Mouse (Mus musculus): ENCODE results near the gene Acsf2. TPM values are rescaled to one million over a fixed set of nuclear protein-coding genes. Genes with fewer than 3 reads are reported as not detected.

Acsf2 gene
- polyA plus RNA-seq, 1 experiment from 2014 or later: 1.6 TPM

- no peak for ATAC-seq (replicated peaks)
- WGBS: 65% methylated on average over 6 of the region's 6 CpGs
These were observed 14.2 kb downstream of the Acsf2 start for GRCm38 (mm10) chr11:94587511-94587910.

GRCm38 (mm10) chr11:94585091-94585490 lies 16.6 kb downstream of the Acsf2 start:
- WGBS: 96% methylated on average over 9 of the region's 9 CpGs
- no peaks in the 10 kb centered on the region for H3K4me1 ChIP-seq
- H3K9ac ChIP-seq: no peak overlapping the region
- no peak for ATAC-seq (replicated peaks)
- H3K4me3 ChIP-seq: no peak overlapping the region
- no peak overlapping the region for H3K4me2 ChIP-seq
- H3K27ac ChIP-seq: no peak overlapping the region
- no peaks in the 10 kb centered on the region for H3K27me3 ChIP-seq (replicated peaks)
- no peaks in the 10 kb centered on the region for H3K36me3 ChIP-seq (replicated peaks)
- H3K9me3 ChIP-seq: no peaks in the 10 kb centered on the region

More at GRCm38 (mm10) chr11:94587511-94587910, 14.2 kb downstream of the Acsf2 start:
- Histone ChIP-seq H3K9ac (no peak overlapping the region), H3K9me3 (no peaks in the 10 kb centered on the region), H3K4me2 (no peak overlapping the region), H3K27ac (no peak overlapping the region), H3K4me3 (no peak overlapping the region), H3K27me3 (replicated peaks) (no peaks in the 10 kb centered on the region), H3K36me3 (replicated peaks) (no peaks in the 10 kb centered on the region), H3K4me1 (no peaks in the 10 kb centered on the region)

- no peaks in the 10 kb centered on the region for H3K4me1 ChIP-seq
- ATAC-seq (replicated peaks): no peak
- no peak overlapping the region for H3K9ac ChIP-seq
- H3K27me3 ChIP-seq (replicated peaks): no peaks in the 10 kb centered on the region
- no peaks in the 10 kb centered on the region for H3K36me3 ChIP-seq (replicated peaks)
- 93% methylated on average over 5 of the region's 5 CpGs for WGBS
- no peak overlapping the region for H3K27ac ChIP-seq
- H3K4me3 ChIP-seq: no peak overlapping the region
- no peaks in the 10 kb centered on the region for H3K9me3 ChIP-seq
- no peak overlapping the region for H3K4me2 ChIP-seq
These were observed 21.4 kb downstream of the Acsf2 start for GRCm38 (mm10) chr11:94580111-94580740.

GRCm38 (mm10) chr11:94576361-94576760 lies 25.3 kb downstream of the Acsf2 start:
- ATAC-seq (replicated peaks): no peak
- H3K27ac ChIP-seq: no peak overlapping the region
- no peaks in the 10 kb centered on the region for H3K4me1 ChIP-seq
- H3K4me2 ChIP-seq: no peak overlapping the region
- H3K4me3 ChIP-seq: no peak overlapping the region
- H3K9me3 ChIP-seq: no peaks in the 10 kb centered on the region
- no peaks in the 10 kb centered on the region for H3K27me3 ChIP-seq (replicated peaks)
- H3K36me3 ChIP-seq (replicated peaks): no peaks in the 10 kb centered on the region
- H3K9ac ChIP-seq: no peak overlapping the region
- 90% methylated on average over 9 of the region's 9 CpGs for WGBS

GRCm38 (mm10) chr11:94575036-94575435 lies 26.6 kb downstream of the Acsf2 start:
- Histone ChIP-seq H3K4me1 (no peaks in the 10 kb centered on the region), H3K9ac (no peak overlapping the region), H3K36me3 (replicated peaks) (no peaks in the 10 kb centered on the region), H3K27ac (no peak overlapping the region), H3K27me3 (replicated peaks) (no peaks in the 10 kb centered on the region), H3K9me3 (no peaks in the 10 kb centered on the region), H3K4me3 (no peak overlapping the region), H3K4me2 (no peak overlapping the region)
- WGBS: 86% methylated on average over 2 of the region's 2 CpGs
- ATAC-seq (replicated peaks): no peak

GRCm38 (mm10) chr11:94574560-94574959 lies 27.1 kb downstream of the Acsf2 start:
- no peaks in the 10 kb centered on the region for H3K9me3 ChIP-seq
- no peak for ATAC-seq (replicated peaks)

GRCm38 (mm10) chr11:94571850-94572249 lies 29.8 kb downstream of the Acsf2 start:
- 97% methylated on average over 1 of the region's 1 CpGs for WGBS
- Histone ChIP-seq H3K4me2 (no peak overlapping the region), H3K4me3 (no peak overlapping the region), H3K9ac (no peak overlapping the region), H3K4me1 (no peaks in the 10 kb centered on the region), H3K9me3 (no peaks in the 10 kb centered on the region), H3K36me3 (replicated peaks) (no peaks in the 10 kb centered on the region), H3K27ac (no peak overlapping the region), H3K27me3 (replicated peaks) (no peaks in the 10 kb centered on the region)
- ATAC-seq (replicated peaks): no peak

More at GRCm38 (mm10) chr11:94574560-94574959, 27.1 kb downstream of the Acsf2 start:
- 25% methylated on average over 6 of the region's 7 CpGs for WGBS
- Histone ChIP-seq H3K9ac (no peak overlapping the region), H3K4me1 (no peaks in the 10 kb centered on the region), H3K4me3 (no peak overlapping the region), H3K27me3 (replicated peaks) (no peaks in the 10 kb centered on the region), H3K4me2 (no peak overlapping the region), H3K36me3 (replicated peaks) (no peaks in the 10 kb centered on the region), H3K27ac (no peak overlapping the region)

- H3K27me3 ChIP-seq (replicated peaks): peaks cover 7% of the 10 kb centered on the region
- 49% methylated on average over 9 of the region's 9 CpGs for WGBS
- no peak overlapping the region for H3K4me3 ChIP-seq
- ATAC-seq (replicated peaks): no peak
- no peaks in the 10 kb centered on the region for H3K9me3 ChIP-seq
- H3K9ac ChIP-seq: no peak overlapping the region
- H3K4me2 ChIP-seq: no peak overlapping the region
- no peaks in the 10 kb centered on the region for H3K4me1 ChIP-seq
- H3K27ac ChIP-seq: no peak overlapping the region
- H3K36me3 ChIP-seq (replicated peaks): no peaks in the 10 kb centered on the region
These were observed 31.1 kb downstream of the Acsf2 start for GRCm38 (mm10) chr11:94570612-94571011.

GRCm38 (mm10) chr11:94567326-94567725 lies 34.3 kb downstream of the Acsf2 start:
- H3K4me3 ChIP-seq: no peak overlapping the region
- no peaks in the 10 kb centered on the region for H3K36me3 ChIP-seq (replicated peaks)
- H3K9ac ChIP-seq: no peak overlapping the region
- H3K4me2 ChIP-seq: no peak overlapping the region
- H3K27me3 ChIP-seq (replicated peaks): peaks cover 29% of the 10 kb centered on the region
- H3K4me1 ChIP-seq: peaks cover 11% of the 10 kb centered on the region
- H3K9me3 ChIP-seq: no peaks in the 10 kb centered on the region
- no peak overlapping the region for H3K27ac ChIP-seq
- 91% methylated on average over 7 of the region's 7 CpGs for WGBS
- ATAC-seq (replicated peaks): no peak

GRCm38 (mm10) chr11:94566534-94566933 lies 35.1 kb downstream of the Acsf2 start:
- Histone ChIP-seq H3K36me3 (replicated peaks) (no peaks in the 10 kb centered on the region), H3K27me3 (replicated peaks) (peaks cover 29% of the 10 kb centered on the region), H3K9me3 (no peaks in the 10 kb centered on the region), H3K4me2 (no peak overlapping the region), H3K4me1 (peaks cover 11% of the 10 kb centered on the region), H3K9ac (no peak overlapping the region), H3K4me3 (no peak overlapping the region), H3K27ac (no peak overlapping the region)
- ATAC-seq (replicated peaks): no peak
- WGBS: 87% methylated on average over 6 of the region's 6 CpGs

- ATAC-seq (replicated peaks): no peak
- 12% methylated on average over 16 of the region's 16 CpGs for WGBS
- no peaks in the 10 kb centered on the region for H3K9me3 ChIP-seq
- no peaks in the 10 kb centered on the region for H3K36me3 ChIP-seq (replicated peaks)
- H3K4me3 ChIP-seq: peak overlapping the region; percentile 20
- H3K4me1 ChIP-seq: peaks cover 11% of the 10 kb centered on the region
- peak overlapping the region; percentile 41 for H3K4me2 ChIP-seq
- no peak overlapping the region for H3K27ac ChIP-seq
- no peak overlapping the region for H3K9ac ChIP-seq
- H3K27me3 ChIP-seq (replicated peaks): peaks cover 29% of the 10 kb centered on the region
These were observed 36.6 kb downstream of the Acsf2 start for GRCm38 (mm10) chr11:94565151-94565479.

GRCm38 (mm10) chr11:94564437-94565150 lies 37.1 kb downstream of the Acsf2 start, which contains the start of gene Chad:
Gene Chad, plus strand, starts transcription at chr11:94565047.
- 0 out of 2 replicates have a peak, but pooled peaks have one; percentile 20 for ATAC-seq (replicated peaks)
- peak within 1 kb of the TSS; percentile 41 for H3K4me2 ChIP-seq
- 3% methylated on average over 35 of the region's 35 CpGs for WGBS
- peaks cover 29% of the 10 kb centered on the region for H3K27me3 ChIP-seq (replicated peaks)
- H3K4me1 ChIP-seq: peaks cover 11% of the 10 kb centered on the region
- peak within 1 kb of the TSS; percentile 20 for H3K4me3 ChIP-seq
- H3K27ac ChIP-seq: no peak within 1 kb of the TSS
- no peak within 1 kb of the TSS for H3K9ac ChIP-seq
- no peaks in the 10 kb centered on the region for H3K36me3 ChIP-seq (replicated peaks)
- H3K9me3 ChIP-seq: no peaks in the 10 kb centered on the region

GRCm38 (mm10) chr11:94563821-94564220 lies 37.9 kb downstream of the Acsf2 start:
- Histone ChIP-seq H3K4me1 (peaks cover 11% of the 10 kb centered on the region), H3K9ac (no peak overlapping the region), H3K4me2 (peak overlapping the region; percentile 41), H3K27me3 (replicated peaks) (peaks cover 29% of the 10 kb centered on the region), H3K27ac (no peak overlapping the region), H3K36me3 (replicated peaks) (no peaks in the 10 kb centered on the region), H3K4me3 (no peak overlapping the region), H3K9me3 (no peaks in the 10 kb centered on the region)
- 56% methylated on average over 5 of the region's 5 CpGs for WGBS
- ATAC-seq (replicated peaks): no peak
